8 mouse cellular contexts compared by ENCODE assay signal in genomic region chr5:104507829-104508194, GRCm38 (mm10). TPM values are rescaled to one million over a fixed set of nuclear protein-coding genes. Genes with fewer than 3 reads are reported as not detected.
DNase-seq lines count a peak whose midpoint lies in the region; ATAC-seq and TF ChIP-seq lines count a peak whose summit lies in the region.

No protein-coding gene starts in this region.

- ATAC-seq in lung, embryonic 16.5 days (ENCODE audit: low read depth), result peak; percentile 19; the same call in 1 of the 2 replicates
- ATAC-seq in limb, embryonic 13.5 days (ENCODE audit: low FRiP score, low read depth), result 0 out of 2 replicates have a peak, but pooled peaks have one; percentile 20

- peak overlapping the region; percentile 92 for H3K9ac ChIP-seq in lung, embryonic 16.5 days (ENCODE audit: low read length)
- no peak overlapping the region for H3K9ac ChIP-seq in limb, embryonic 13.5 days

- H3K9me3 ChIP-seq in lung, embryonic 16.5 days (ENCODE audit: control insufficient read depth, low read length), result no peaks in the 10 kb centered on the region
- H3K9me3 ChIP-seq in forebrain, embryonic 10.5 days, result peaks cover 28% of the 10 kb centered on the region
- H3K9me3 ChIP-seq in limb, embryonic 13.5 days, result no peaks in the 10 kb centered on the region

- H3K4me1 ChIP-seq in lung, embryonic 16.5 days (replicated peaks; ENCODE audit: control insufficient read depth, insufficient read depth, low read length), result peaks cover 6% of the 10 kb centered on the region
- H3K4me1 ChIP-seq in forebrain, embryonic 10.5 days, result peaks cover 11% of the 10 kb centered on the region
- H3K4me1 ChIP-seq in limb, embryonic 13.5 days, result peaks cover 11% of the 10 kb centered on the region
- H3K4me1 ChIP-seq in small intestine, adult 2 months (ENCODE audit: control insufficient read depth, insufficient read depth, insufficient read length, low read length), result no peaks in the 10 kb centered on the region

- 0% methylated on average over 2 of the region's 2 CpGs for WGBS in lung, embryonic 16.5 days
- WGBS in forebrain, embryonic 10.5 days, result 2% methylated on average over 2 of the region's 2 CpGs
- WGBS in limb, embryonic 13.5 days, result 0% methylated on average over 2 of the region's 2 CpGs
- 2% methylated on average over 2 of the region's 2 CpGs for WGBS in small intestine, adult 2 months

- H3K4me2 ChIP-seq in lung, embryonic 16.5 days (ENCODE audit: low read depth, low read length), result peak overlapping the region; percentile 63
- H3K4me2 ChIP-seq in limb, embryonic 13.5 days (replicated peaks), result peak overlapping the region; percentile 71

- H3K27ac ChIP-seq in lung, embryonic 16.5 days (ENCODE audit: low read length), result peak overlapping the region; percentile 43; the same call in 1 of the 2 replicates
- H3K27ac ChIP-seq in forebrain, embryonic 10.5 days, result peak overlapping the region; percentile 96
- no peak overlapping the region for H3K27ac ChIP-seq in limb, embryonic 13.5 days
- H3K27ac ChIP-seq in small intestine, adult 2 months (ENCODE audit: insufficient read depth, low read depth, low read length), result no peak overlapping the region

- peak overlapping the region; percentile 91 for H3K4me3 ChIP-seq in lung, embryonic 16.5 days (ENCODE audit: low read length)
- H3K4me3 ChIP-seq in forebrain, embryonic 10.5 days, result peak overlapping the region; percentile 87
- H3K4me3 ChIP-seq in limb, embryonic 13.5 days, result peak overlapping the region; percentile 85
- peak overlapping the region; percentile 73 for H3K4me3 ChIP-seq in small intestine, adult 2 months (ENCODE audit: low read depth, low read length)

- H3K36me3 ChIP-seq in lung, embryonic 16.5 days (ENCODE audit: control insufficient read depth, insufficient read depth, low read length), result peaks cover 11% of the 10 kb centered on the region
- H3K36me3 ChIP-seq in forebrain, embryonic 10.5 days (replicated peaks), result peaks cover 70% of the 10 kb centered on the region
- peaks cover 32% of the 10 kb centered on the region for H3K36me3 ChIP-seq in limb, embryonic 13.5 days
- H3K36me3 ChIP-seq in small intestine, adult 2 months (ENCODE audit: control insufficient read depth, insufficient read depth, low read length), result 0 out of 2 replicates have a peak, but pooled peaks cover 9% of the 10 kb centered on the region

- no peak for TF ChIP-seq CTCF in small intestine, adult 2 months (IDR thresholded peaks at IDR 0.05; ENCODE audit: extremely low read depth, insufficient read length, insufficient replicate concordance, low read depth, low read length)

- no peak for DNase-seq in lung, adult 18-20 months
- no peak for DNase-seq in forebrain, embryonic 10.5 days (ENCODE audit: extremely low spot score, low spot score)
- no peak for DNase-seq in ovary, adult 18-20 months (ENCODE audit: low spot score)
- no peak for DNase-seq in adrenal gland, adult (ENCODE audit: inconsistent age in 2 of 2, low spot score in 1 of 2)
- no peak for DNase-seq in cerebellum, postnatal 10 days

- H3K27me3 ChIP-seq in lung, embryonic 16.5 days (ENCODE audit: control insufficient read depth, insufficient read depth, low read depth, low read length), result no peaks in the 10 kb centered on the region
- H3K27me3 ChIP-seq in forebrain, embryonic 10.5 days (ENCODE audit: poor library complexity, severe bottlenecking), result no peaks in the 10 kb centered on the region
- no peaks in the 10 kb centered on the region for H3K27me3 ChIP-seq in limb, embryonic 13.5 days
- no peaks in the 10 kb centered on the region for H3K27me3 ChIP-seq in small intestine, adult 2 months (ENCODE audit: control insufficient read depth, insufficient read depth, low read length)

- TF ChIP-seq POLR2A in small intestine, adult 2 months (IDR thresholded peaks at IDR 0.05; ENCODE audit: low read depth, low read length), result no peak

RNA-seq across cellular contexts. Expression of gene BC005561, which starts 0.3 kb away (rescaled TPM):
- polyA plus RNA-seq in lung, embryonic 16.5 days (2015; fragmentation: Nextera tagmentation; extraction: Ambion mirVana), result 10.7 and 11.2 TPM in 2 replicates
- polyA plus RNA-seq in forebrain, embryonic 10.5 days (2016; fragmentation: Nextera tagmentation; extraction: Ambion mirVana), result 11.1 and 12.7 TPM in 2 replicates
- 14.6 and 16.3 TPM in 2 replicates for polyA plus RNA-seq in limb, embryonic 13.5 days (2015; fragmentation: Nextera tagmentation; extraction: Ambion mirVana)
- polyA plus RNA-seq in small intestine, adult 2 months (2012; rRNA removed), result 0.44 and 0.85 TPM in 2 replicates

RNA-seq across cellular contexts. Expression of gene Pkd2, which starts 48.6 kb away (rescaled TPM):
- polyA plus RNA-seq in lung, embryonic 16.5 days (2015; fragmentation: Nextera tagmentation; extraction: Ambion mirVana), result 12.0 and 12.4 TPM in 2 replicates
- polyA plus RNA-seq in forebrain, embryonic 10.5 days (2016; fragmentation: Nextera tagmentation; extraction: Ambion mirVana), result 7.4 and 7.7 TPM in 2 replicates
- polyA plus RNA-seq in limb, embryonic 13.5 days (2015; fragmentation: Nextera tagmentation; extraction: Ambion mirVana), result 22.6 and 22.7 TPM in 2 replicates
- 4.3 and 6.1 TPM in 2 replicates for polyA plus RNA-seq in small intestine, adult 2 months (2012; rRNA removed)

Comparison
In these comparisons a context has a peak if more than half of its experiments do, and no peak if none do; other contexts are left out.
1. H3K27ac ChIP-seq: peak in lung, embryonic 16.5 days (single experiment) and forebrain, embryonic 10.5 days (single experiment); none in limb, embryonic 13.5 days (single experiment) and small intestine, adult 2 months (single experiment).
2. Peak in every context shown above with its lines, with median percentiles within 50 percentile points of each other: H3K4me3 ChIP-seq.